Mouse (Mus musculus) Patski (cell line): Measurements from ENCODE around the gene Ctsh. TPM values are rescaled to one million over a fixed set of nuclear protein-coding genes. Genes with fewer than 3 reads are reported as not detected.

Experiments used
- ATAC-seq: fragments of 100-300 bp; one replicate; pipeline ENCODE4 v1.8.0; 2021
- CTCF ChIA-PET: fragments of 350-600 bp; sonication (Branson Sonifier 250); formaldehyde crosslinking; loops from one replicate; lab custom pipeline; 2022; ENCODE audit warnings: inconsistent platforms; lab: Charles Lee
- POLR2A ChIA-PET: fragments of 350-600 bp; sonication (Branson Sonifier 250); formaldehyde crosslinking; loops from one replicate; lab custom pipeline; 2022; ENCODE audit warnings: antibody characterized with exemption, inconsistent platforms; lab: Charles Lee
- DNase-seq: peaks from one replicate; pipeline ENCODE4 v3.0.0-alpha.2; 2011; ENCODE audit warnings: low read depth, low spot score
- H3K27me3 ChIP-seq: fragments of 371-371 bp; one replicate; pipeline ENCODE4 v1.5.1; 2021
- CTCF ChIP-seq: fragments of 100-300 bp; IDR thresholded peaks from one replicate; pipeline ENCODE4 v1.5.1; 2021
- in situ Hi-C: fragments of 300-500 bp; cut with MboI; formaldehyde crosslinking; loops from 3 replicates; pipeline ENCODE4 v1.11.1; 2018; ENCODE audit warnings: low pct_unique_long_range_greater_than_20kb, mixed read lengths
- polyA plus RNA-seq: library from polyadenylated mRNA; unstranded; gene quantifications from one replicate; pipeline ENCODE4 v1.2.3, GENCODE M21; 2021

Gene Ctsh
- 6.5 TPM for polyA plus RNA-seq

GRCm38 (mm10) chr9:90053852-90054251 is at the start of gene Ctsh:
TSS of gene Ctsh (plus strand) at chr9:90054152.
- no peak for DNase-seq
- H3K27me3 ChIP-seq: no peaks in the 10 kb centered on the region
- ChIA-PET POLR2A (no interaction called here), CTCF (interaction anchor here (1.0 kb wide), 1 partner anchor 13 kb away, joined by 3 read pairs; no protein-coding TSS in a partner anchor)
- no peak for ATAC-seq
- no peak for TF ChIP-seq CTCF
- in situ Hi-C loops: no loop called here

GRCm38 (mm10) chr9:90006432-90006831 is 47.5 kb upstream of the Ctsh start:
- POLR2A ChIA-PET: no interaction called here
- CTCF ChIA-PET: no interaction called here
- in situ Hi-C loops: no loop called here
- DNase-seq (no peak), ATAC-seq (no peak)
- peaks cover under 1% of the 10 kb centered on the region for H3K27me3 ChIP-seq
- TF ChIP-seq CTCF: no peak

- TF ChIP-seq CTCF: no peak
- peaks cover 4% of the 10 kb centered on the region for H3K27me3 ChIP-seq
- CTCF ChIA-PET: no interaction called here
- in situ Hi-C loops: no loop called here
- no peak for DNase-seq
- POLR2A ChIA-PET: no interaction called here
- no peak for ATAC-seq
Observed at GRCm38 (mm10) chr9:90007094-90007493, 46.9 kb upstream of the Ctsh start.

GRCm38 (mm10) chr9:90008138-90008537 is 45.8 kb upstream of the Ctsh start:
- no peak for DNase-seq
- CTCF ChIA-PET: no interaction called here
- in situ Hi-C loops: no loop called here
- no peak for ATAC-seq
- peaks cover 4% of the 10 kb centered on the region for H3K27me3 ChIP-seq
- no peak for TF ChIP-seq CTCF
- POLR2A ChIA-PET: no interaction called here

- ATAC-seq: no peak
- CTCF ChIA-PET: no interaction called here
- in situ Hi-C loops: no loop called here
- peaks cover 4% of the 10 kb centered on the region for H3K27me3 ChIP-seq
- DNase-seq: no peak
- POLR2A ChIA-PET: no interaction called here
- TF ChIP-seq CTCF: no peak
Observed at GRCm38 (mm10) chr9:90011849-90012248, 42.1 kb upstream of the Ctsh start.

- POLR2A ChIA-PET: no interaction called here
- CTCF ChIA-PET: no interaction called here
- no peak for TF ChIP-seq CTCF
- in situ Hi-C loops: no loop called here
- ATAC-seq: no peak
- no peak for DNase-seq
- H3K27me3 ChIP-seq: peaks cover 10% of the 10 kb centered on the region
Observed at GRCm38 (mm10) chr9:90014649-90015048, 39.3 kb upstream of the Ctsh start.

- in situ Hi-C loops: no loop called here
- ATAC-seq (no peak), DNase-seq (no peak)
- CTCF ChIA-PET: no interaction called here
- H3K27me3 ChIP-seq: peaks cover 10% of the 10 kb centered on the region
- POLR2A ChIA-PET: no interaction called here
- no peak for TF ChIP-seq CTCF
Observed at GRCm38 (mm10) chr9:90016204-90016603, 37.7 kb upstream of the Ctsh start.

- ChIA-PET CTCF (interaction anchor here (1.1 kb wide), 1 partner anchor 59 kb away, joined by 4 read pairs; no protein-coding TSS in a partner anchor), POLR2A (no interaction called here)
- TF ChIP-seq CTCF: no peak
- in situ Hi-C loops: no loop called here
- DNase-seq (no peak), ATAC-seq (no peak)
- peaks cover 6% of the 10 kb centered on the region for H3K27me3 ChIP-seq
Observed at GRCm38 (mm10) chr9:90020866-90021265, 33.1 kb upstream of the Ctsh start.

- peaks cover 6% of the 10 kb centered on the region for H3K27me3 ChIP-seq
- TF ChIP-seq CTCF: no peak
- CTCF ChIA-PET: no interaction called here
- DNase-seq (no peak), ATAC-seq (no peak)
- in situ Hi-C loops: no loop called here
- POLR2A ChIA-PET: no interaction called here
Observed at GRCm38 (mm10) chr9:90021442-90021841, 32.5 kb upstream of the Ctsh start.

- DNase-seq: no peak
- in situ Hi-C loops: no loop called here
- ChIA-PET POLR2A (no interaction called here), CTCF (no interaction called here)
- no peak for TF ChIP-seq CTCF
- H3K27me3 ChIP-seq: peaks cover 4% of the 10 kb centered on the region
- ATAC-seq: no peak
Observed at GRCm38 (mm10) chr9:90027709-90028108, 26.2 kb upstream of the Ctsh start.

- no peak for DNase-seq
- ChIA-PET CTCF (no interaction called here), POLR2A (no interaction called here)
- H3K27me3 ChIP-seq: peaks cover 5% of the 10 kb centered on the region
- ATAC-seq: no peak
- in situ Hi-C loops: no loop called here
- TF ChIP-seq CTCF: no peak
Observed at GRCm38 (mm10) chr9:90033922-90034321, 20.0 kb upstream of the Ctsh start.

- DNase-seq: no peak
- ChIA-PET POLR2A (no interaction called here), CTCF (no interaction called here)
- TF ChIP-seq CTCF: no peak
- no peak for ATAC-seq
- peaks cover 5% of the 10 kb centered on the region for H3K27me3 ChIP-seq
- in situ Hi-C loops: no loop called here
Observed at GRCm38 (mm10) chr9:90035168-90035567, 18.8 kb upstream of the Ctsh start.
